8 mouse cellular contexts compared by ENCODE assay signal in the genomic region with DNA sequence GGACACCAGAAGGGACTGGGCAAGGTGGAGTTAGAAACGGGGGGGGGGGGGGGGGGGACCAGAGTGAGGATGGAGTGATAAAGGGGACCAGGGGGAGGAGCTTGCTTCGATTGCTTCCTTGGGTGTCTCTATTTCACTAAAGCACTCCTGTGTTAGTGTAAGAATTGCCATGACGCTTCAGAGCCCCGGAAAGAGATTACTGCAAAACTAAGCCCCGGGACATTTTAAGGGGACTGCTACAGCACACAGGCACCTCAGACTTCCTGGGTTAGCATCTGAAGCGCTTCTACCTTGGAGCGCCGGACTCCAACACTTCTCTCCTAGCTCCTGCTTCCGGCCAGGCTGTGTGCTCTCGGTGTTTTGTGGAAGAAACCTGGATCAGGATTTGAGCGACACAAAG.
DNase-seq lines count a peak whose midpoint lies in the region; ATAC-seq and TF ChIP-seq lines count a peak whose summit lies in the region.

No protein-coding gene starts in this region.

- H3K27ac ChIP-seq in kidney, embryonic 14.5 days (ENCODE audit: low read depth, low read length) = peak overlapping the region; percentile 62; the same call in 1 of the 2 replicates
- H3K27ac ChIP-seq in kidney, adult 2 months (ENCODE audit: insufficient read depth, low read depth, low read length) = no peak overlapping the region
- peak overlapping the region; percentile 63 for H3K27ac ChIP-seq in embryonic facial prominence, embryonic 13.5 days
- peak overlapping the region; percentile 73 for H3K27ac ChIP-seq in limb, embryonic 10.5 days
- peak overlapping the region; percentile 65 for H3K27ac ChIP-seq in neural tube, embryonic 15.5 days (replicated peaks)

- no peak for DNase-seq in kidney, adult 2 months
- no peak for DNase-seq in limb, embryonic 10.5 days (ENCODE audit: low spot score)
- no peak for DNase-seq in right cerebral cortex, postnatal 4 days
- DNase-seq in spleen, adult 12 weeks (ENCODE audit: low spot score) = no peak
- DNase-seq in layer of hippocampus, adult 11-12 months (ENCODE audit: low spot score) = no peak

- no peaks in the 10 kb centered on the region for H3K27me3 ChIP-seq in kidney, embryonic 14.5 days (ENCODE audit: control insufficient read depth, insufficient read depth, low read length)
- H3K27me3 ChIP-seq in kidney, adult 2 months (replicated peaks; ENCODE audit: control insufficient read depth, insufficient read depth, low read length) = no peaks in the 10 kb centered on the region
- no peaks in the 10 kb centered on the region for H3K27me3 ChIP-seq in embryonic facial prominence, embryonic 13.5 days
- peaks cover 12% of the 10 kb centered on the region for H3K27me3 ChIP-seq in limb, embryonic 10.5 days (ENCODE audit: low read depth, poor library complexity, severe bottlenecking)
- H3K27me3 ChIP-seq in neural tube, embryonic 15.5 days (replicated peaks) = 0 out of 2 replicates have a peak, but pooled peaks cover 3% of the 10 kb centered on the region

- H3K4me1 ChIP-seq in kidney, embryonic 14.5 days (ENCODE audit: control insufficient read depth, insufficient read depth, low read length) = peaks cover 20% of the 10 kb centered on the region; the same call in 1 of the 2 replicates
- no peaks in the 10 kb centered on the region; the same call in 1 of the 2 replicates for H3K4me1 ChIP-seq in kidney, adult 2 months (ENCODE audit: control insufficient read depth, insufficient read depth, low read length)
- peaks cover 54% of the 10 kb centered on the region for H3K4me1 ChIP-seq in embryonic facial prominence, embryonic 13.5 days
- peaks cover 37% of the 10 kb centered on the region for H3K4me1 ChIP-seq in limb, embryonic 10.5 days
- peaks cover 28% of the 10 kb centered on the region for H3K4me1 ChIP-seq in neural tube, embryonic 15.5 days

- no peaks in the 10 kb centered on the region for H3K9me3 ChIP-seq in kidney, embryonic 14.5 days (ENCODE audit: control insufficient read depth, low read length)
- no peaks in the 10 kb centered on the region for H3K9me3 ChIP-seq in embryonic facial prominence, embryonic 13.5 days
- no peaks in the 10 kb centered on the region for H3K9me3 ChIP-seq in limb, embryonic 10.5 days (replicated peaks)
- H3K9me3 ChIP-seq in neural tube, embryonic 15.5 days (replicated peaks) = no peaks in the 10 kb centered on the region

- ATAC-seq in kidney, embryonic 14.5 days (ENCODE audit: low FRiP score, low TSS enrichment) = no peak
- ATAC-seq in embryonic facial prominence, embryonic 13.5 days (ENCODE audit: insufficient number of reproducible peaks, insufficient read depth, low FRiP score, low TSS enrichment, low read depth) = no peak
- ATAC-seq in neural tube, embryonic 15.5 days (ENCODE audit: low FRiP score) = no peak; the same call in 1 of the 2 replicates

- no peak for TF ChIP-seq CTCF in kidney, adult 2 months (conservative IDR thresholded peaks at IDR 0.05; ENCODE audit: insufficient read depth, insufficient read length, low read depth, low read length)

- whole genome bisulfite sequencing in kidney, embryonic 14.5 days = 11% methylated on average over 10 of the region's 11 CpGs
- WGBS in kidney, adult 2 months = 41% methylated on average over 11 of the region's 11 CpGs
- 13% methylated on average over 11 of the region's 11 CpGs for WGBS in embryonic facial prominence, embryonic 13.5 days
- 11% methylated on average over 11 of the region's 11 CpGs for WGBS in limb, embryonic 10.5 days
- WGBS in neural tube, embryonic 15.5 days = 14% methylated on average over 10 of the region's 11 CpGs

- no peak for TF ChIP-seq POLR2A in kidney, adult 2 months (IDR thresholded peaks at IDR 0.05; ENCODE audit: low read depth, low read length)

- H3K9ac ChIP-seq in kidney, embryonic 14.5 days (ENCODE audit: low read depth, low read length) = peak overlapping the region; percentile 23; the same call in 1 of the 2 replicates
- peak overlapping the region; percentile 55; the same call in 1 of the 2 replicates for H3K9ac ChIP-seq in embryonic facial prominence, embryonic 13.5 days
- H3K9ac ChIP-seq in neural tube, embryonic 15.5 days (replicated peaks) = no peak overlapping the region

- H3K4me2 ChIP-seq in kidney, embryonic 14.5 days (replicated peaks; ENCODE audit: low read depth, low read length) = peak overlapping the region; percentile 32
- peak overlapping the region; percentile 79 for H3K4me2 ChIP-seq in embryonic facial prominence, embryonic 13.5 days
- H3K4me2 ChIP-seq in neural tube, embryonic 15.5 days = peak overlapping the region; percentile 71

- peak overlapping the region; percentile 4; the same call in 1 of the 2 replicates for H3K4me3 ChIP-seq in kidney, embryonic 14.5 days (ENCODE audit: low read length)
- no peak overlapping the region for H3K4me3 ChIP-seq in kidney, adult 2 months (ENCODE audit: insufficient read depth, low read depth, low read length)
- H3K4me3 ChIP-seq in embryonic facial prominence, embryonic 13.5 days = peak overlapping the region; percentile 18
- H3K4me3 ChIP-seq in limb, embryonic 10.5 days = peak overlapping the region; percentile 59
- peak overlapping the region; percentile 18; the same call in 1 of the 2 replicates for H3K4me3 ChIP-seq in neural tube, embryonic 15.5 days (replicated peaks)

- no peaks in the 10 kb centered on the region for H3K36me3 ChIP-seq in kidney, embryonic 14.5 days (ENCODE audit: control insufficient read depth, insufficient read depth, low read length)
- H3K36me3 ChIP-seq in kidney, adult 2 months (ENCODE audit: control insufficient read depth, insufficient read depth, low read length) = no peaks in the 10 kb centered on the region
- no peaks in the 10 kb centered on the region for H3K36me3 ChIP-seq in embryonic facial prominence, embryonic 13.5 days
- no peaks in the 10 kb centered on the region for H3K36me3 ChIP-seq in limb, embryonic 10.5 days
- H3K36me3 ChIP-seq in neural tube, embryonic 15.5 days = no peaks in the 10 kb centered on the region
